Mouse (Mus musculus) right cerebral cortex, postnatal 36 days (tissue): ENCODE measurements at regions not wholly inside any gene's neighbourhood (a gene's known extent, or its start where the extent isn't known, plus 50 kb on each side); places are given as distances from the start of the nearest gene placed in this dataset.
"Not testable (repeated sequence)": the region's sequence is repeated elsewhere in the genome, so short reads cannot be mapped to it uniquely, and the experiment has no call there.

Source experiments
- DNase-seq, 2 experiments: peaks; one replicate each; pipeline ENCODE4 v3.0.0; 2022; ENCODE audit warnings: low spot score in 2 of 2, mixed read lengths in 1 of 2

DNA sequence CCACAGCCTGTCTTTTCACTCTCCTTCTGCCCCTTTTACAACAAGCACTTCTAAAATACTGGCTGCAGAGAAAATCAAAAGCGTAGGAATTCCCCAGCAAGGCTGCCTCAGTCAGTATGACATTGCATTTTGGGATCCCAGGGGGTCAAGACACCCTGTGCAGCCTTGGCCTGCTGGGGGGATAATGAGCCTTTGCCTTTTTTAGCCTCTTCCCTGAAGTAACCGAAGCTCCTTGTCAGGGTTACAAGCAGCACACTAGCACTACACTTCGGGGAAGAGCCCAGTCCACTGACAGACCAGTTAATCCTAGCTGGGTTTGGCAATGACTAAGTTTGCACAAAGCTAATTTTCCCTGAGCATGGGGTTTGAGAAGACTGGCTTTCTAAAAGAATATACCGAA, 207.7 kb upstream of the 1700056E22Rik start:
- no peak for DNase-seq

DNA sequence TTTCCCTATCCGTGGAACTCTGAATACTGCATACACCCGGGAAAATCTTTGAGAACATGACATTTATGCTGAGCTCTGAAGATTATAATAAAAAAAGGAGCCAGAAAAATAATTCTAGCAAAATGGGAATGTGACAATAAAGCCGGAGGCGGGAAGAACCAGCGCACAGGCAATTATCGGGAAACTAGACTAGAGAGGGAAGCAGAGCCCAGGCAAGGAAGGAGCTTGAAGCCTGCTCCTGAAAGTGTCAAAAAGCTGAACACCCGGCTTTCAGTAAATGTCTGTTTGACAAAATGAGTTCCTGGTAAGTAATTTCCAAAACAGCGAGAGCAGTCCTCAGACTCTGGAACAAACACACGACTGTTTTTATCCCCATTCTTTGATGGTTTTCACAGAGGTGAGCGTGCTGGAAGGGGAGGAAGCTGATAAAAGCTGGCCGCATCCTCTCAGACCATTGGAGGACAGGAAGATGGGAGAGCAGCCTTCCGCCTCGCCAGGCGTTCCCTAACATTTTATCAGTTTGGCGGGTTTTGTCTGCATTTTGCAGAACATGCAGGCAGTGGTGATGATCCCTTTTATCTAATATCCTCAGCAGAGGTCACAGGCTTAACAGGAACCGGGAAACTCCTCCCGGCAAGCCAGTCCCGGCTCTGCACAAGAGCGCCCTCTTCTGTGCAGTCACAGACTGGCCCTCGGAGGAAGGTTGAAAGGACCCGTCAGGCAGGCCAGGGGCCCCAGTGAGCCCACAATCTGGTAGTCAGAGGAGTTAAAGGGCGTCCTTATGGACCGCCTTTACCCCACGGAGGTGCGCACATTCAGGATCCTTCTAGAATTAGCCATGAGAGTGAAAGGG, 201.3 kb upstream of the 1700056E22Rik start:
- DNase-seq, result peak; percentile 5 to 18

DNA sequence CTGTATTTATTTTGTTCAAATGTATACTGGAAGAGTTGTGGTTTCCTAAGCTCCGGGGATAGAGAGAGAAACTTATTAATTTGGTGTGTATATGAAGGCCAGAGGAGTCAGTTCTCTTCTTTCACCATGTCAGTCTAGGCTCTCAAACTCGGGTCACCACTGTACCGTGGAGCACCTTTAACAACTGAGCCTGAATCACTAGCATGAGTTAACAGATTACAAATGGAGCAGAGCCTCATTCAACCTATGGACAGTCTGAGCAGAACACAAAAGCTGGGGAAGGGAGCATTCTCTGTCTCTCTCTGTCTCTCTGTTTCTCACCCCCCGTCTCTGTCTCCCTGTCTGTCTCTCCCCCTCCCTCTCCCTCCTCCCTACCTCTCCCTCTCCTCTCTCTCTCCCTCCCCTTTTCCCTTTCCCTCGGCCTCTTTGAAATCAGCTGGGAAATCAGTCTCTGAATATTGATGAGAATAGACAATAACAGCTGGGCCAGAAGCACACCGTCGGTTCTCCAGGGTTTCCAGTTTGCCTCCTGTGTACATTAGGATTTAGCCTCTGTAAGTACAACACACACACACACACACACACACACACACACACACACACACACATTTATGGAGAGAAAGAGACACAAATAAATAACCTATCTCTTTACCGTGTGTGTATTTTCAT, 200.4 kb upstream of the 1700056E22Rik start:
- no peak for DNase-seq

DNA sequence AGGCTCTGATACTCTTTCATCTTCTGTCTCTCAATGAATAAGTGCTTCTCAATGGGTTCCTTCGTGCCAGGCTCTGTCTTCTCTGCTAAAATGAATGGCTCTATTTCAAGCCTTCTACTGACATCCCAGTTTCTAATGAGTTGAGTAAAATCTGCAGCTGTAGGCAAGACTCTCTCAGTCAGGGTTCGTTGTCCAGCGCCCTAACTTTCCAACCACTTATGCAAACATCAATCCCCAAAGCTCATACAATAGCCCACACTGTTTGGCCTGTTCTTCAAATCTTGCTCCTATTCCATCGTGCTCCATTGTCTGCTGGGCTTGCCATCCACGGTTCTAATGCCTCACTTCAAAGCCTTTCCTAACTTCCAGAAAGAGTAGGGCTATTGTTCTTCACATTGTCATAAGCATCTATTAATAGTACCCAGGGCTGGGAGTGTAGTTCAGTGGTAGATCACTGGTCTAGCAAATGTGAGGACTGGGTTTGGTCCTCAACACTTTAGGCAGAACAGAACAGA, 199.7 kb upstream of the 1700056E22Rik start:
- peak in 1 of 2 experiments; percentile 5 for DNase-seq

- no peak for DNase-seq
These were observed 188.2 kb upstream of the 1700056E22Rik start for GRCm38 (mm10) chr1:184222326-184222725.

DNA sequence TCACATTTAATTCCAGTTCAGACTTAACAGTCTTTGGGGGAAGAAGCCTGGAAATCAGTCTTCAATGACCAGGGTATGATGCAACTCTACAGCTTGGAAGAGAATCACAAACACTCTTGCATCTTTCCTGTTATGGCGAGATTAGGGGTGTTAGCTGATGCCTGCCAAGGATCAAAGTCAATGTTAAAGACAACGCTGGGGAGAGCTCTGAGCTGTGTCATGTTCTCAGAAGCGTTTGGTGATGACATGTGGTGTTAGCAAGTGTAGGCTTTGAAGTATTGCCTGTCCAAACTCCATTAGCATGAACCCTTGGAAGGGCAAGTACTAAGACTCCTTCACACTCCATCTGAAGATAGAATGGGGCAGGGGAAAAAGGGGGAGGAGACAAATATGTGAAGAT, 187.7 kb upstream of the 1700056E22Rik start:
- no peak for DNase-seq

DNA sequence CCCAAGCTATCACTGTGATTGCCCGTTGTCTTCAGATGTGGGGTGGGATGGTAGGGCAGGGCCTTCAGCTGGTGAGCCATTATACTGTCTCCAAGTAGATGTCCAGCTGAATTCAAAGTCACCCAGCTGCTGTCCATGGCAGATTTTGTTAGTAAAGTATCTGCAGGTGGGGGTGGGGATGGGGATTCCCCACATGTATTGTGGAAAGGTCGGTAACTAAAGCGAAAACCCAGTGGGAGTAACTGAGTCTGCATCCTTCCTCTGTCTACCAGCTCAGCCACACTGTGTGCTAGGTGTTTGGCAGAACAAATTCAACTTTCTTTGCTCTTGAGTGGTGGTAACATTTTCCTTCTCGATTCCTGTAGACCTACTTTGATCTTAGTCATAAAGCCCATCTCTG, 163.2 kb upstream of the 1700056E22Rik start:
- DNase-seq, result no peak

DNA sequence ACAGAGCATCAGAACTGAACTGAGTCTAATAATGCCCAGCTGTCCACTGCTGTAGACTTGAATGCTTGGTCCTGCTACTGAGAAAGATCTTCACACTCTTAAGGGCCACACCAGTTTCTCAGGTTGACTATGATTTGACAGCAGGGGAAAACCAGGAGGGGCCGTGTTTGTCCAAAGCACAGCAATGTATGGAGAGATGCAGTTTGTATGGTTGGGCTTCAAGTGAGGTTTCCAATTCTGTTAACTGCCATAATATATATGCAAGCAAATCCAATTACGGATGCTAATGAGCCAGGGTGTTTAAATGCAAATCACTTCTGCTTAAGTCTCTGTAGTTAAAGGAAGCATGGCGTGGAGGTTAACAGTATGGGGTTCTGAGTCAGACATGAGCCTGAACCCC, 157.2 kb upstream of the 1700056E22Rik start:
- DNase-seq, result no peak

GRCm38 (mm10) chr1:184187582-184187981, 153.5 kb upstream of the 1700056E22Rik start:
- no peak for DNase-seq

GRCm38 (mm10) chr1:184182163-184182562, 148.1 kb upstream of the 1700056E22Rik start:
- DNase-seq, result no peak

DNA sequence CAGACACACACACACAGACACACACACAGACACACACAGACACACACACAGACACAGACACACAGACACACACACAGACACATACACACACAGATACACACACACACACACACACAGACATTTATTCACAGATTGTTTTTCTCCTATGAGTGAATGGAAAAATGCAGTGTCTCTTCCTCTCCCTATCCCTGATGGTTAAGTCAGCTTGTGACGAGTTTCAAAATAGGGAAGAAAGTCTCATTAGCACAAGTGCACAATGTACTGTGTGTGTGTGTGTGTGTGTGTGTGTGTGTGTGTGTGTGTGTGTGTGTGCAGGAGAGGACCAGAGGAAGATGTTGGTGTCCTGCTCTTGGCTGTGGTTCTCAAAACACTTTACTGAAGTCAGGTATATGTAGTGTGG, 140.3 kb upstream of the 1700056E22Rik start:
- DNase-seq, result not testable (repeated sequence)

GRCm38 (mm10) chr1:184173739-184174138, 139.6 kb upstream of the 1700056E22Rik start:
- no peak for DNase-seq

DNA sequence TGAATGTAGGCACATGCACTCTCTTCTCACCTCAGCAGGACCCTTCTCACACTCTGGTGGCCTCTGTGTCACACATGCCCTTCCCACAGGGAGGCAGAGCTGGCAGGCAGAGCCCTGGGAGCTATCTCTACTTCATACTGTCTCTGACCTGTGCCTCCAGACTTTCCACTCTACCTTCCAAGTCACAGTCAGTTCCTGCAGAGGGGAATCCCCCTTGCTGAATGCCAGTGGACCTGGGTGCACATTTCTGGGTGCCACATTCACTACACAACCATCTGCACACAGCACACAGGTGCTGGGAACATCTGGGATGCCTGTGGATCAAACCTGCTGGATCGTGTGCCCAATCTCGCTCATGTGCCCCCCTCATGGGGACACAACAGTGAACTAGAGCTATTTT, 138.9 kb upstream of the 1700056E22Rik start:
- DNase-seq, result no peak

DNA sequence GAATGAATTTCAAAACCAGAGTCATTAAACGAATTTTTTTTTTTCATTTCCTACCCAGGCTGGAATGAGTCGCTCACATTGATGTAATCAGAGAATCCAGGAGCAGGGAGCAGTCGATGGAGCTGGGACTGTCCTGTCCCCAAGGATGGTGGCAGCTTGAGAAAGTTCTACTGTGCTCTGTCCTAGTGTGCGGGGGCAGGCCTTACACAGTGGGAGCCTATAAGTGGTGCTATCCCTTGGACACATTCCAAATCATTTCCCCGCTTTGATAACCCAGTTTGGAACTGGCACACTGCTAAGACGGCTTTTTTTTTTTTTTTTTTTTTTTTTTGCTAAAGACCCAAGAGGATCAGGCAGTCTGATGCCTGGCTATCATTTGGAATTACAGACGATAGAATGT, 137.5 kb upstream of the 1700056E22Rik start:
- no peak for DNase-seq

DNA sequence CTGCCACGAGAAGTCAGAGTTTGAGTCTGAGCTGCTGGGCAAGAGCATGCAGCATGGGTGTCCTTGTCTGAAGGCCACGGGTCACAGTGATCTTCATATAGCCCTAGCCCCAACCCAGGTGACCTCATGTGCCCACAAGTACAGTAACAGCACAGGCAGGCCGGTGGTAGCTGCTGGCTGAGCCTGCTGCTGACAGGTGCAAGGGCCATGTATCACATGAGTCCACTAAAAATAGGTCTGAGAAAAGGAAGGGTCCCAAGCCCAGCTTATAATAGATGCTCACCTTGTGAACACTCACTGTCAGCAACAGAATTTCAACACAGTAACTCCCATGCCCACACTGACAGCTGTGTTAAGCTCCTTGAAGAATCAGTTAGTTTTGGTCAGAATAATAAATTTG, 136.8 kb upstream of the 1700056E22Rik start:
- no peak for DNase-seq

DNA sequence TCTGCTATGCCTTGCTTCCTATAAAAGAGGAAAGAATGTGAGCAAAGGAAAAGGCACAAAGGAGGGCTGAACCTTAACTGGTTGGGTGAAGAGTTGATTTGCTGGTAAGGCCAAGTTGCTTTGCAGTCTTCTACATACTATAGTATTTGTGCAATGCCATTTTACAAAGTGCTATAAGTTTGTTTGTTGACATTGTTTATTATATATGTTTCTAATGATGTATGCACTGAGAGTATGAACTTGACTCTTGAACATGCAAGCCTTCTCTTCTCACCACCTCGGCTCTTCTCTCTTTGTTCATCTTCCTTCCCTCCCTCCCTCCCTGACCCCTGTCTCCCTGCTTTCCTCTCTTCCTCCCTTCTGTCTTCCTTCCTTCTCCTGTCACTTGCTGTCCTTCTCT, 135.9 kb upstream of the 1700056E22Rik start:
- DNase-seq, result no peak

- no peak for DNase-seq
These were observed 135.1 kb upstream of the 1700056E22Rik start for GRCm38 (mm10) chr1:184169034-184169783.

DNA sequence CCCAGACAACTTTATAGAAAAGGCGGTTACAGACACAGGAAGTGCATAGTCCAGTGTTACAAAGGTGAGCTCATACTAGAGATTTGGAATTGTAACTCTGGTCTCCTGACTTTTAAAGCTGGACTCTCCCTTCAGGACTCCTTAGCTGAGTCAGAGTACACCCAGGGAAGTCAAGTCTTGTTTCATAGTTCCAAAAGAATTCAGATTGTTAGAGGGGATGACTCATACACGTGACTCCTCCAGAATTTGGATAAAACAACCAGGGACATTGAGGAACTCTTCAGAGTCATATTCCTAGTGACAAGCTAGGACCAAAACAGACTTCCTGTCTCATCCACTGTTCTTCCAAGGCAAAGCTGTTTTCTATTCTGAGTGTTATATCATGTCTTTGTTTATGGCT, 132.8 kb upstream of the 1700056E22Rik start:
- DNase-seq, result no peak

- not testable (repeated sequence) for DNase-seq
These were observed 128.4 kb upstream of the 1700056E22Rik start for GRCm38 (mm10) chr1:184162526-184162925.

- DNase-seq, result no peak
These were observed 113.6 kb upstream of the 1700056E22Rik start for GRCm38 (mm10) chr1:184147713-184148112.

DNA sequence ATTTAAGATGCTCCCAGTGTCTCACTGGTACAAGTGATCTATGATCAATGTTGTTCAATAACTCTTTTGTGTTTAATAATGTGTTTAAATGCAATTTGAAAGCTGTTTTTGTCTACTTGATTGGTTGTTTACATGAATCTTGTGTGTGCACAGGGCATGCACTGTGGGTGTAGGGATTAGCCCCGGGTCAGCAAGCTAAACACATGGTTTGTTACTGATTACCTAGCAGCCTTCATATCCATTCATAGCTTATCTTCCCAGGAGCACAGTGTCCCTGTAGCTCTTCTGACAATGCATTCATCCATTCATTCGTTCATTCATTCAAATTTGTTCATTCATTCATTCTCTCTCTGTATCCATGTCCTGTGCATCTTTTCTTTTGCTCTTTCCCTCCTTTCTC, 108.9 kb upstream of the 1700056E22Rik start:
- DNase-seq, result no peak

DNA sequence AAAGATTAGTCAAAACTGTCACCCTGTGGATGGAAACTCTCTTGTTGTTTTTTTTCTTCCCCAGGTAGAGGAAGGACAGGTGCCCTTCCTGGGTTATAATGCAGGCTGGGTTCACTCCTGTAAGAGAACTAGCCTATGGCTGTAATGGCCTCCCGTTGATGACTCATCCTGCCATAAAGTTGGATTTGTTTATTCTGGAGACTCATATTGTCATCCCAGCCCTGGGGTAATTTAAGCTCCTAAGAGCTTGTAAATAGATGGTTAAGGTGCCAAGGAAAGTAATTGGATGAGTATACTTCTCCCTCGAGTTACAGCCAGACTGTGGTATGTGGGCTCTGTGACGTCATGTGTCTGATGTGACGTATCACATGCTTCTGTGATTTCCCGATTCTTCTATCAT, 106.4 kb upstream of the 1700056E22Rik start:
- DNase-seq, result no peak
